Mouse (Mus musculus): ENCODE data around the gene Get4.

The Get4 gene

DNA sequence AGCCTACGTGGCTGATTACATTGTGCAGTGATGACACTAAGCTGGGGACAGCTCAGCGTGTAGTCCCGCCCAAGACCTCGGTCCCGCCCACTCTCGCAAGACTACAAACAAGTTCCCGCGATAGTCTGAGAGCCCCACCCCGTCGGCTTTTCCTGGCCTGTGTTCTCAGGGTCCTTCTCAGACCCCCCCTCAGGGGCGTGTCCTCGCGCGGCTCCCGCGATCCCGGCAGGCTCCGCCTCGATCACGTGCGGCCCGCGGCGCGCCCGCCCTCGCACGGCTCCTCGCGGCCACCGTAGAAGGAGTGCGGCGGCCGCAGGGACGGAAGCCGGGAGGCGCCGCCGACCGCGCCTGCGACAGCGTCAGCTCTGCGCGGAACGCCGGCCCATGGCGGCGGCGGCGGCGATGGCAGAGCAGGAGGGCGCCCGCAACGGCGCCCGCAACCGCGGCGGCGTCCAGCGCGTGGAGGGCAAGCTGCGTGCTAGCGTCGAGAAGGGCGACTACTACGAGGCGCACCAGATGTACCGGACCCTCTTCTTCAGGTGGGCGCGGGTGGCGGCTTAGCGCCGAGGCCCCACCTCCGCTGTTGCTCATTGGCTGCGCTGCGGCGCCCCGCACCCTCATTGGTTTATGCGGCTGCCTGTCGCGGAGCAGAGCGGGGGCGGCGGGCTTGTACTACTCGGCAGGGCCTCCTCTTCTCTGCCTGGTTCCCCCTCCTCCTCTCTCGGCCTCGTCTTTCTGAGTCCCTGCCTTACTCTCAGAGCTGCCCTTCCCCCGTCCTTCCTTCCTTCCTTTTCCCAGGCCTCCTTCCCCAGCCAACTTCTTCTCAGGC, at the start of gene Get4:
TSS of gene Get4 (plus strand) at position 244 of the 829 bp plus-strand sequence.
- peak; percentile 88 for ATAC-seq (ENCODE audit: low TSS enrichment)

DNA sequence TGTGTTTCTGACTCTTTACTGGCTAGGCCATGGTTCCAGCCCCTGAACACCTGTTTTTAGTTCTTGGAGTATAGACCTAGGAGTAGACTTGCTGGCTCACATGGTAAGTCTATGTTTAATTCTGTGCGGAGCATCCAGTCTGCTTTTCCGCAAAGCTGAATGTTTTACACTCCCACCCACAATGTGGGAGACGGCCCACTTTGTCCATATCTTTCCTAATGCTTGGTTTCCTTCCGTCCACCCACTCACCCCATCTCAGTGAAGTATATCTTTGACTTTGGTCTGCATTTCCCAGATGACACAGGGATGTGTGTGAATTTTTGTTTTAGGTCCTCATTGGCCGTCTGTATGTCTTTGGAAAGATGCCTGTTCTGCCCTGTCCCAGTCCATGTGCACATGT, 48.8 kb upstream of the Get4 start:
- peak; percentile 12; the same call in 1 of the 2 replicates for ATAC-seq (ENCODE audit: low TSS enrichment)

DNA sequence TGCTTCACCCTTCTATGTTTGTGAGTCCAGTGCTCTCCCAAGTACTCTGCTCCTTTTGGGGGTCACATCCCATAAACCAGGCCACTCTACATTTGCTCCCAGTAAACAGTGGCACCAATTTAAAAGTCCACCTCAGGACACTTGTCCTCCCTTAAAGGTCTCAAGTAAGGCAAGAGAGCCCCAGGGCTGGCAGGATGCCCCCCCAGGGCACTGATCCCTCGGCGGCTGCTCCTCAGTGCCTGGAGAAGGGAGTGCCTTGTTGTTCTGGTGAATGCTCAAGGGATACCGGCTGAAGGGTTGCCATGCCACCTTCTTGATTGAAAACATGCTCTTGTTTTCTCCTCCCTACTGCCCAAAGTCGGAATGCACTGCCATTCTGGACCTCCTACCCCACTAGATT, 46.0 kb upstream of the Get4 start:
- no peak for ATAC-seq (ENCODE audit: low TSS enrichment)

DNA sequence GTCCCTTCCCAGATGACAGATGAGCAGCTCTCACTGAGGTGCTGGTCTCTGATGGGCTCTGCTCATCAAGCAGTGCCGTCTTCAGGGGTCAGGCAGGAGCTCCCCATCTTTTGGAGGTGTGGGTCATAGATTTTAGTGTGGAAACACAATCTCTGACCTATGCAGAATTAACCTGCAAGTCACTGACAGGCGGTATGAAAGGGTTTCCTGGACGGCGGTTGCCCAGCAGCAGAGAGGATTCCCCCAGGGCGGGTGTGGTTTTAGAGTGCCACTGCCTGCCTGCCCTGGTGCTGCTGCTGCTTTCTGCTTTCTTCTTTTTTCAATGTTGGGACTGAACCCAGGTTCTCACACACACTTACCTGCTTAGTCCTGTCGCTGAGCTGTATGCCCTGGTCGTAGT, 45.6 kb upstream of the Get4 start:
- ATAC-seq (ENCODE audit: low TSS enrichment) = no peak

DNA sequence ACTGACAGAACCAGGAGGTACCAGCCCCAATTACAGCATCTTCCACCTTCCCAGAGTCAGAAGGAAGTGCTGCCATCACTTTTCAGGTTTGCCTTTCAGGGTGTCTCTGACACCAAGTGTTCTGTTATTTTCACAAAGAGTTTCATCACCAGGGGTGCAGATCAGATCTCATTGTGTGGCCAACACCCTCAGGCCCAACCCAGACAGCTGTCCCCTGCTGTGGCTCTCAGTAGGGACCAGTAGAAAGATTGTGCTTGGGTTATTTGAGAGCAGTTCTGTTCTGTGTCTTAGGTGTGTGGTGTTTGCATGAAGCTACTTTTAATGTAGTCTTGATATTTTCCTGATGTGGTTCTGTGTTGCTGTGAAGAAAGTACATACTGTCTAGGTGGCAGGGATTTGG, 43.9 kb upstream of the Get4 start:
- no peak for ATAC-seq (ENCODE audit: low TSS enrichment)

DNA sequence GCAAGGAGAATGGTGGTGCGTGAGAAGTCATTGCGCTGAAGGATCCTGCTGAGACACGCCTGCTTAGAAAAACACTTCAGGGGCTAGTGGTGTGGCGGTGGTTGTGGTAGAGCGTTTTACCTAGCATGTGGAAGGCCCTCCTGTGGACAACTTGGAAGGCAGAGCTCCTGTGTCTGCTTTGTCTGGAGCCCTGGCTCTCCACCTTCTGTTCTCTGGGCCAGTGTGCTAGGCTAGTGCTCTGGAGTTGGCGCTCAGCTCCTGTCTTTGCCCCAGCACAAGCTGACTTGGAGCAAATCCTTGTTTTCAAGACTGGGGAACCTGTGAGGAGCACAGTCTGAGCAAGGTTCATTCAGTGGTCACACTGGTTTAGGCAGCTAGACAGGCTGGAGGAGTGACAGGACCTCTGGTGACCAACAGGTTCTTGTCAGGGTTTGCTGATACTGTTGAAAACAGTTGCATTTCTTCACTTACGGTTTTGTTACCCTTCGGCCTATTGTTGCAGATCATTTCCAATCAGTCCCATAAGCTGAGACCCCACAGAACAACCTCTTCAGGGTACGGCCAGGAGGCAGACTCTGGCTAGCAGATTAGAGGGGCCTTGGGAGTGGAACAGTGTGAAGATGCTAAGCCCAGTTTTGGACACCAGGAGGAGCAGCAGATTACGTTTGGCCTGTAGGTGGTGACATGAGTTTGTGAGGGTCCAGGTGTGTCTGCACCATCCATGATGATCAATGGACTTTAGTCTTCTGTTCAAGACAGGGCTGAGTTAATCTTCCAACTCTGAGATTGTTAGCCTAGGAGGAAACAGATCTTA, 43.0 kb upstream of the Get4 start:
- ATAC-seq (ENCODE audit: low TSS enrichment) = no peak

DNA sequence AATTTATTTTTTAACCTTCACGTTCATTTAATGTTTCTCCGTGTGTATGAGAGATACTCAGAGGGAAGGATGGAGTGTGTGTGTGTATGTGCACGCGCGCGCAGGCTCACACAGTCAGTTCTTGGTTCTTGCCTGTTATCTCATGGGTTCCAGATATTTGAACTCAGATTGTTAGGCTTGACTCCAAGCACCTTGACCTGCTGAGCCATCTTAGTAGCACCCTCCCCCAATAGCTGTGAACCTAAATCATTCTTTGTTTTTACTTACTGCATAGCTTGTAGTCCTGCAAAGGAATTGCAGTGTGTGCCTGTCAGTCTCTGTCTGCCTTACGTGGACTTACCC, 42.5 kb upstream of the Get4 start:
- ATAC-seq (ENCODE audit: low TSS enrichment) = no peak

DNA sequence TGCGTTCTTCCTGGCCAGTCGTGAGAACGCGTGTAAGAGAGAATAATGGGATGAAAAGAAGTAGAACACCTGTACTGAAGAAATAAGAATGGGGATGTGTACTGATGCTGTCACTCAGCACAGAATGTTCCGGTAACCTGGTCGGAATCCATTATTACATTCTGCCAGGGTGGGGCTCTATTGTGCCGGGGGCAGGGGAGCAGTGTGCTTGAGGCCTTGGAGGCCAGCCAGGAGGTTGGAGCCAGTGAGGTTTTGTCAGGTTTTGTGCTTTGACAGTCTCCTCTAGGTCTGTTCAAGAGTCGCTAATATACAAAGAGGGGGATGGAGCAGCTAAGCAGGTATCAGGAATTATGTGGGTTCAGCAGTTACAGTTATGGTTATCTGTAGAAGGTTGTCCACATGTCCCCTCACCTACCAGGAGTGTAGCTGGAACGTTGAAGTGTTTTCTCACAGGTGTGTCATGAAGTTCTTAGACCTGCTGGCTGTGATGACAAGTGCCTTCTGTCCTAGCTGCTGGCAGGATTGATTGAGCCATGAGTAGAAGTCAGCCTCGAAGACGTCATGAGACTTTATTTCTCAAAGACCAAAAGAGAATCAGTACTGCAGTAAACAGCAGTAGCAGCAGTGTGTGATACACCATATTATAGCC, 40.3 kb upstream of the Get4 start:
- ATAC-seq (ENCODE audit: low TSS enrichment) = no peak

DNA sequence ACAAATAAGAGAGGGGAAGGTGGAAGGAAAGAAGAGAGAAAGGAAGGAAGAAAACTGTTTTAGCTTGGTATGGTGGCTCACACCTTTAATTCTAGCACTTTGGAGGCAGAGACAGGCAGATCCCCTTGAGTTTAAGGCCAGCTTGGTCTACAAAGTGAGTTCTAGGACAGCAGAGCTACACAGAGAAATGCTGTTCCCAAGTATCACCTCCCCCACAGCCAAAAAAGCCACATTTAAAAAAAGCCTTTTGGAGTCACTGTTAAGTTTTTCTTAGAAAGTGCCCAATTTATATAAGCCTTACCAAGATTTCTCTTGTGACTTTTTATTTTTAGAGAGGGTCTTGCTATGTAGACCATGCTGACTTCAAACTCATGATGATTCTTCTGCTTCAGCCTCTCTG, 37.8 kb upstream of the Get4 start:
- ATAC-seq (ENCODE audit: low TSS enrichment) = peak; percentile 56; the same call in 1 of the 2 replicates

DNA sequence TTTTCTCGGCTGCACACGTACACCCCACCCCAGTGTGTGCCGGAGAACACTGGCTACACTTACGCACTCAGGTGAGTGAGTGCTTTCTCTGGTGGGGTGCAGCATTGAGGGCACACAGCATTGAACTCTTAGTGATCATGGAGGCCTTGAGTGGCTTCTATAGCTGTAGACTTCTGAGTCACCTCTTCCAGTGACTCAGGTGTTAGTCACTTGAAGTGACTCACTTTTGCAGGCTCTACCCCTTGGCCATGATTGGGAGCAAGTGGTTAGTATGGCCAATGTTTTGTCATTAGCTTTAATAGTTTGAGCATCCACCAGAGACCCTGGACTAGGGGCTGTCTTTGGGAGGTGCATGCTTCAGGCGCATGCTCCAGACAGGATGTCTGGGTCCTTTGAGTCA, 36.9 kb upstream of the Get4 start:
- peak; percentile 47; the same call in 1 of the 2 replicates for ATAC-seq (ENCODE audit: low TSS enrichment)

DNA sequence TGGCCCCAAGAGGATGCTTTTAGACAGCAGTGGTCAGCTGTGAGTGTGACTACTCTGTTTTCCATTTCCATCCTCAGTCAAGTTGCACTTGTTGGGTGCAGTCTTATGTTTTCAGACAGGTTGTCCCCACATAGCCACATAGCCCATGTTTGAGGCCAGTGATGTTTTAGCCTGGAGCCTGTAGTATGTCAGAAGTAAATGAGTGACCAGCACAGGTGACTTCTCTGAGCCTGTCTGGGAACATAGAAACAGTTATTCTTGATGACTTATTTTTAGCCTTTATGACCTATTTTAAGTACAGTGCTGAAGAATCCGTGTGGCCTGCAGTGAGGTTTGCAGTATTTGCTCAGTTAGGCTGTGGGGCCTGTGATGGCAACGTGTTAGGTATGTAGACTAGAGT, 36.0 kb upstream of the Get4 start:
- no peak for ATAC-seq (ENCODE audit: low TSS enrichment)

DNA sequence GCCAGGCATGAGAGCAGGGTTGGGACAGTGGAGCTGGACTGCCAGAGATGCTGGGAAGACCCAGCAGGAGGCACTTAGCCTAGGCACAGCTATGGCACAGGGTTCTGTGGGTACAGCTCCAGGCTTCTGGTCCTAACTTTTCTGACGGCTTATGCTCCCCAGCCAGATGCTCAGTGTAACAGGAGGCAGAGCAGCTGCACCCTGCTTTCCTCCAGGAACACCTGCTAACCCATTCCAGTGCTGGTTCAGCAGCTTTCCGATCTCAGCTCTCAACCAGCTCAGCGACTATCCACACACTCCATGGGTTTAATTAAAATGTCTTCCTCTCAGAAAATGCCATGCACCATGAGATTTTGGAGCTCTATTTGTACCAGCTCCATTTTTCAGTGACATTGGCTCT, 35.4 kb upstream of the Get4 start:
- peak; percentile 41 for ATAC-seq (ENCODE audit: low TSS enrichment)

DNA sequence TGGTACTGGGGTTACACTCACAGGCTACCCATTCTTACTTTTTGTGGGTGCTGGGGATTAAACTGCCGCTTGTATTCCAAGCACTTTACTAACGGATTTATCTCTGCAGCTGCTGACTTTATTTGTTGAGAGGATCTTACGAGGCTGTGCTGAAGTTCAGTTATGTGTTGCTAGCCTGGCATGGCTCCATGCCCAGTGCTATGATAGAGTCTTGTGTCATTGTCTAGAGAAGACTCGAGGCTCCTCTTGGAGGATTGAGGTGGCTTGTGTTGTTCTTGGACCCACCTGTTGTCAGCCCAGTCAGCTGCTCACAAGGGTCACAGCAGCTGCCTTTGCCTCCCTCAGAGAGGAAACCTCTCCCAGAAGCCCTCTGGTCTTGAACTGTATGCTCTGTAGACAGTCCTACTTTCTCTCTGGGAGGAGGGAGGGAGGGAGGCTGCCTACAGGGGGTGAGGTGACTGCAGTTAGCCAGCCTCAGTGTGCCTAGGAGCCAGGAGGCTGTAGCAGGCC, 32.1 kb upstream of the Get4 start:
- no peak for ATAC-seq (ENCODE audit: low TSS enrichment)

DNA sequence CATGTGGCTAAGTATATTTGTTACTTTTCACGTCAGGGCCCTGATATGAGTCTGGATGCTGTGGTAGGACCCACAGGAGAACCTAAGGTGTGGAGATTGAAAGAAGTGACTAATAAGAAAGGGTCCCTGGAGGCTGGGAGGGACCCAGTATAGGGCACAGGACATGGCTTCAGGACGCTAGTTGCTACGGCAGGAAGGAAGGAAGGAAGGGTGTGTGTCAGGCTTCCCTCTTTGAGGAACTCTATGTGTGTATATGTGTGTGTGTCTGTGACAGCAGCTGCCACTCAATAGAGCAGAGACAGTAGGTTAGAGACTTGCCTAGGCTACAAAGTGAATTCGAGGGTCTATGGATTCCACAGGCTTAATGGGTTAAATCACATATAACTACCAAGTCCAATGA, 31.5 kb upstream of the Get4 start:
- no peak for ATAC-seq (ENCODE audit: low TSS enrichment)

DNA sequence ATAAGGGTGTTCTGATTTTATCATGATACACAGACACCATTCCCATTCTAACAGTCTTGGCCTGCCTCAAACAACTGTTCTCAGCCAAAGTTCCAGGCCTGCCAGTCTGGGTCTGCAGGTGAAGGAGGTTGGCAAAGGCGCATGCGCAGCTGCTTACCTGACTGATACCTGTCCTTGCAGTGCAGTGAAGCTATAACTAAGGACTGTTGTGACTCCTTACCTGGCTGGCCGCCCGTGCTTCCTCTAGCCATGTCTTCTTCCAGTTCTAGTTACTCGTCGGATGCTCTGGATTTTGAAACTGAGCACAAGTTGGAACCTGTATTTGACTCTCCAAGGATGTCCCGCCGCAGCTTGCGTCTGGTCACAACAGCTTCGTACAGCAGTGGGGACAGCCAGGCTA, 28.8 kb upstream of the Get4 start:
- ATAC-seq (ENCODE audit: low TSS enrichment) = no peak

DNA sequence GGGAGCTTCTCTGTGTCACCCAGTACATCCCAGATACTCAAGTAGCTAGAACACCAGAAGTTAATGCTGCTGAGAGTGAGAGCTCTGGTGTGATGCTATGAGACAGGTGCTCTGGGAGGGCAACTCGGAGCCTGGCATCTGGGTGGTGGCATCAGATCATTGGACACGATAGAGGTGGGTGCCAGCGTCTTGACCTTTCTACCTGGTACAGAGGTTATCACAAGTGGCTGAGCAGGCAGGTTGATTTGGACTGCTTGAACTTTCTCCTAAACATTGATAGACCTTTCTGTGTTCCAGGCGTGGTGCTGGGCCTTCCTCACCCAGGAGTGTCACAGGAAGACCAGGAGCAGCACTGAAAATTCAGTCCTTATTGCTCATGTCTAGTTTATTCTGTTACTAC, 24.9 kb upstream of the Get4 start:
- ATAC-seq (ENCODE audit: low TSS enrichment) = no peak

DNA sequence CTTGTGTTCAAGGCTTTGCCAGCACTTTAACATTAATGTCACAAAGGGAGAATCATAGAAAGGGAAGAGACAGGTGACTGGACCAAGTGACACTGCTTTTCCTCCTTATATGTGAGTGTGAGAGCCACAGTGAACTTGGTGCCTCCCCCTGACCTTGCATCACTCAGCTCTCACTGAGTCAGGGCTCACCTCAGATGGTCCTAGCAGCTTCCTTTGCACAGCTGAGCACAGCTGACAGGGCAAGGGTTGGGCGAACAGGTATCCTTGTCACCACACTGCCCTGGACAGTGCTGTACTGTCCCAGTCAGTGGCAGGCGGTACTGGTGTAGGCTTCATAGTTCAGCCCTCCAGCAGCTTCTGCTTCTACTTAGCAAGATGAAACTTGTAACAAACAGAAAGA, 24.5 kb upstream of the Get4 start:
- no peak for ATAC-seq (ENCODE audit: low TSS enrichment)

DNA sequence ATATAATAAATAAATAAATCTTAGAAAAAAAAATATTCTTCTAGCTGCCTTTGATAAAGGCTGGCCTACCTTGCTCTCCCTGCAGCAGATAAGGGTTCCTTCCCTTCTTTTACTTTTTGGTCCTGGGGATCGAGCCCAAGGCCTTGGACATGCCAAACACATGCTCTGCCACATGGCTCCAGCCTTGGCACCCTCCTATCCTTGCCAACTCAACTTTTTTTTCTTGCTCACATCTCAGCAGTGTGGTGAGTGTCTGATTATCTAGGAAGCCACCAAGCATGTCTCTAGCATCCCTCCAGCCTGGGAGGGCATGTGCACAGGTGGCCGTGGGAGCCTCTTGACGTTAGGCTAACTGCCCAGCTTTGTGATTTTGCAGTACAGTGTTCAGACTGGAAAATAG, 23.8 kb upstream of the Get4 start:
- ATAC-seq (ENCODE audit: low TSS enrichment) = no peak

DNA sequence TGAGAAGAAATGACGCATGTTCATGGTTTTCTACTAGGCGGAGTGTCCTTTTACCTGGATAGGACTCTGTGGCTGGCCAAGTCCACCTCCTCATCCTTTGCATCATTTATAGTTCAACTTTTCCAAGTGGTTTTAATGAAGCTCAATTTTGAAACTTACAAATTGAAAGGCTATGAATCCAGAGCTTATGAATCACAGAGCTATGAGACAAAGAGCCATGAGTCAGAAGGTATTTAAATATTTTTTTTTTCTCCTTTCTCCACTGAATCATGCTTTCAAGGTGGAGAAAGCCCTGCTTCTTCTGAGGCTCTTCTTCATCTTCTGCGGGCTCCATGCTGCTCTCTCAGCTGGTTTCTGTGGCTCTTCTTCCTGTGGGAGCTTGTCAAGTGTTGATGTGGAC, 22.4 kb upstream of the Get4 start:
- ATAC-seq (ENCODE audit: low TSS enrichment) = peak; percentile 47; the same call in 1 of the 2 replicates

DNA sequence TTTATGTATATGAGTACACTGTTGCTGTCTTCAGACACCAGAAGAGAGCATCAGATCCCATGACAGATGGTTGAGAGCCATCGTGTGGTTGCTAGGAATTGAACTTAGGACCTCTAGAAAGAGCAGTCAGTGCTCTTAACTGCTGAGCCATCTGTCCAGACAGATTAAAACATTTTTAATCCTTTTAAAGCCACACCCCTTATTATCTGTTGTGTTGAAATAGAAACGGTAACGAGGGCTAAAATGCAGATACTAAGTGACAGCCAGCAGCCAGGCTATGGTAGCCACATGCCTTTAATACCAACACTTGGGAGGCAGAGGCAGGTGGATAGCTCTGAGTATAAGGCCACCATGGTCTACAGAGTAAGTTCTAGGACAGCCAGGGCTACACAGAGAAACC, 20.0 kb upstream of the Get4 start:
- ATAC-seq (ENCODE audit: low TSS enrichment) = no peak

DNA sequence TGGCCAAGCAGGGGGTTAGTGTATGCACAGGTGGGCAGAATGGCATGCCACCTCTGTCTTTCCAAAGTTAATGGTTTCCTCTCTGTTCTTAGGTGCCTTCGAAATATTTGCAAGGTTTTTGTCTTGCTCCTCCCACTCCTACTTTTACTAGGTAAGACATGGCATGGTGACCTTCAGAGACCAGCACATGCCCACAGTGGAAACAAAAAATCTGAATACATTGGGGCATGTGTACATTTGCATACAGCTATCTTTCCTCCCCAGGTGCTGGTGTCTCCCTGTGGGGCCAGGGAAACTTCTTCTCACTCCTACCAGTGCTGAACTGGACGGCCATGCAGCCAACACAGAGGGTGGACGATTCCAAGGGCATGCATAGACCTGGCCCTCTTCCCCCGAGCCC, 17.7 kb upstream of the Get4 start:
- ATAC-seq (ENCODE audit: low TSS enrichment) = no peak

DNA sequence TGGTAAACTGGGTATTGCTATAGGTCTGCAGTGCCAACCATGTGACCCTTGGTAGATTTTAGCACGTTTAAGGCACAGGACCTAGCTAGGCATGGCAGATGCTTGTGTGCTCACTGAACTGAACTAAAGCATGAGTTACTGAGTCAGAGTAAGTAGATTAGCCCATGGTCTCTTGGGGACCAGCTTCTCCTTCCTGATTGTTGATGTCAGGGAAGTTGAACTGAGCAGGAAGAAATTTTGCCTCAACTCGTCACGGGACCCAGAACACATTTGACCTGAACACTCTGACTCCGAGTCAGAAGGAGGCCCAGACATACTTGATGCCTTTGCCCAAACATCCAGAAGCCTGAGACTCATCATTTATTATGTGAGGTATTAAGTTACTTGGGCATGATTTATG, 14.7 kb upstream of the Get4 start:
- no peak for ATAC-seq (ENCODE audit: low TSS enrichment)

All from frontal cortex, adult (tissue).